Mouse (Mus musculus): ENCODE measurements around the gene Ccdc33. TPM values are rescaled to one million over a fixed set of nuclear protein-coding genes. Genes with fewer than 3 reads are reported as not detected.

Ccdc33 gene
- polyA plus RNA-seq, 1 experiment from 2014 or later: 0.25 TPM

DNA sequence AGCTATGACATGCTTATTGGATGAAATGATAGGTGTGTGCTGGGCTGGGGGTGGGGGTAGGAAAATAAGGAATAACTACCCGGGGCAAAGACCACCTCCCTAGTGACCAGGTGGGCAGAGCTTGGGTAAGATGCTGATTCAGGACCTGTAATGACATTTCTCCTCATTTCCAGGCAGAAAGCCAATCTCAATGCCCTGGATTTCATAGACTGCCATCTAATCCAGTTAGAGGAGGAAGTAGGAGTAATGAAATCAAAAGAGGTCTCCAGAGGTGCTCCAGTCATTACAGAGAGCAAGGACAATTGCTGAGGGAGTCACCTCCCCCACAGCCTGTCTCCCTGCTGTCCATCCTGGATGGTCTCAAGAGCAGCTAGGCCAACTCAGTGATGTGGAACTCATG lies 58.7 kb downstream of the Ccdc33 start:
- DNase-seq (ENCODE audit: low spot score) (no peak), ATAC-seq (ENCODE audit: low read depth) (no peak)
- Histone ChIP-seq H3K4me1 (ENCODE audit: control insufficient read depth, insufficient read depth, low read length) (no peaks in the 10 kb centered on the region), H3K4me2 (ENCODE audit: low read depth, low read length) (no peak overlapping the region), H3K27me3 (replicated peaks; ENCODE audit: control insufficient read depth, insufficient read depth, low read length) (peaks cover 10% of the 10 kb centered on the region), H3K9me3 (ENCODE audit: control insufficient read depth, low read length) (no peaks in the 10 kb centered on the region), H3K4me3 (ENCODE audit: low read depth, low read length) (no peak overlapping the region), H3K9ac (ENCODE audit: low read depth, low read length) (no peak overlapping the region), H3K27ac (replicated peaks; ENCODE audit: low read depth, low read length) (no peak overlapping the region), H3K36me3 (ENCODE audit: control insufficient read depth, insufficient read depth, low read length) (no peaks in the 10 kb centered on the region)
- 30% methylated on average over 1 of the region's 1 CpGs for WGBS

- 68% methylated on average over 5 of the region's 5 CpGs for WGBS
- H3K4me3 ChIP-seq (ENCODE audit: low read depth, low read length): no peak overlapping the region
- peak; percentile 20; the same call in 1 of the 2 replicates for ATAC-seq (ENCODE audit: low read depth)
Observed at GRCm38 (mm10) chr9:58055666-58056065, 63.0 kb downstream of the Ccdc33 start.

DNA sequence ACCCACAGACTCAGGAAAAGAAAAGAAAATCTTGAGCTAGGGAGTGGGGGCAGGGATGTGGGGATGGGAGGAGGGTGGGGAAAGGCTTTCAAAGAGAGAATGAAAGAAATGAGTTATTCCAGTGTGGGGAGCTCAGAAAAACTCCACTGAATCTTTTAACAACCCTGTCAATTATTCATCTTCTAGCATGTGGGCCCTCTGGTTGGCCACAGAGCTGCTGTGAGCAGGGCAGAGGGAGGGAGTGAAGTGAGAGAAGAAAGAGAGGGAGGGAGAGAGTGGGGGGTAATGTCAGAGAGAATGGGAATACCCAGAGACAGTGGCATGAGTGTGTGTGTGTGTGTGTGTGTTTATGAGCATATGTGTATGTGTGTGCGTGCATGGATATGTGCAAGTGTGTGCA lies 64.6 kb downstream of the Ccdc33 start:
- no peaks in the 10 kb centered on the region for H3K36me3 ChIP-seq (ENCODE audit: control insufficient read depth, insufficient read depth, low read length)
- no peak overlapping the region for H3K9ac ChIP-seq (ENCODE audit: low read depth, low read length)
- WGBS: 96% methylated on average over 1 of the region's 1 CpGs
- ATAC-seq (ENCODE audit: low read depth) (no peak; the same call in 1 of the 2 replicates), DNase-seq (ENCODE audit: low spot score) (no peak)
- no peak overlapping the region for H3K4me3 ChIP-seq (ENCODE audit: low read depth, low read length)
- no peak overlapping the region for H3K4me2 ChIP-seq (ENCODE audit: low read depth, low read length)
- H3K27ac ChIP-seq (replicated peaks; ENCODE audit: low read depth, low read length): no peak overlapping the region
- H3K27me3 ChIP-seq (replicated peaks; ENCODE audit: control insufficient read depth, insufficient read depth, low read length): no peaks in the 10 kb centered on the region; the same call in 1 of the 2 replicates
- H3K9me3 ChIP-seq (ENCODE audit: control insufficient read depth, low read length): no peaks in the 10 kb centered on the region
- H3K4me1 ChIP-seq (ENCODE audit: control insufficient read depth, insufficient read depth, low read length): no peaks in the 10 kb centered on the region; the same call in 1 of the 2 replicates

More at GRCm38 (mm10) chr9:58055666-58056065, 63.0 kb downstream of the Ccdc33 start:
- Histone ChIP-seq H3K4me1 (ENCODE audit: control insufficient read depth, insufficient read depth, low read length) (no peaks in the 10 kb centered on the region; the same call in 1 of the 2 replicates), H3K9me3 (ENCODE audit: control insufficient read depth, low read length) (no peaks in the 10 kb centered on the region), H3K4me2 (ENCODE audit: low read depth, low read length) (no peak overlapping the region), H3K27me3 (replicated peaks; ENCODE audit: control insufficient read depth, insufficient read depth, low read length) (no peaks in the 10 kb centered on the region; the same call in 1 of the 2 replicates), H3K9ac (ENCODE audit: low read depth, low read length) (no peak overlapping the region), H3K36me3 (ENCODE audit: control insufficient read depth, insufficient read depth, low read length) (no peaks in the 10 kb centered on the region), H3K27ac (replicated peaks; ENCODE audit: low read depth, low read length) (no peak overlapping the region)
- no peak for DNase-seq (ENCODE audit: low spot score)

DNA sequence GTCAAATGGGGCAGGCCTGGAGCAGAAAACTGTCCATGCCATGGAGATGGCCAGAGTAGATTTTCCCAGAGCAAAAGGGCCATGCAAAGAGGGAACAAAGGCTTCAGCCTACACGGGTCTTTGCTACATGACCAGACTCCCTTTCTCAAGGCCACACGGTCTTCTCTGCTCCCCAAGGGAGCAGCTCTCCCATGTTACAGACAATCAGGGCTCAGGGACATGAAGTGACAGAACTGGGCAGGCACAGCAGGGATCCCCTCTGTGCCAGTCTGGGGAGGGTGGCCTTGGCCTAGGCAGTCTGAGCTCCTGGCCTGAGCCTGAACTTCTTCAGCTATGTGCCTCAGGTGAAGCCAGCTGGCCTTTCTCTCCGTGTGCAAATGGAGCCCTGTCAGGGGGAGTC lies 65.1 kb downstream of the Ccdc33 start:
- no peak for DNase-seq (ENCODE audit: low spot score)
- ATAC-seq (ENCODE audit: low read depth): no peak

GRCm38 (mm10) chr9:58053102-58053501 lies 65.5 kb downstream of the Ccdc33 start:
- no peak overlapping the region for H3K4me3 ChIP-seq (ENCODE audit: low read depth, low read length)
- 19% methylated on average over 3 of the region's 3 CpGs for WGBS
- no peaks in the 10 kb centered on the region; the same call in 1 of the 2 replicates for H3K27me3 ChIP-seq (replicated peaks; ENCODE audit: control insufficient read depth, insufficient read depth, low read length)
- H3K4me1 ChIP-seq (ENCODE audit: control insufficient read depth, insufficient read depth, low read length): no peaks in the 10 kb centered on the region; the same call in 1 of the 2 replicates
- H3K36me3 ChIP-seq (ENCODE audit: control insufficient read depth, insufficient read depth, low read length): no peaks in the 10 kb centered on the region
- no peaks in the 10 kb centered on the region for H3K9me3 ChIP-seq (ENCODE audit: control insufficient read depth, low read length)
- peak; percentile 75 for DNase-seq (ENCODE audit: low spot score)
- no peak overlapping the region for H3K27ac ChIP-seq (replicated peaks; ENCODE audit: low read depth, low read length)
- no peak overlapping the region for H3K9ac ChIP-seq (ENCODE audit: low read depth, low read length)
- ATAC-seq (ENCODE audit: low read depth): peak; percentile 53; the same call in 1 of the 2 replicates
- no peak overlapping the region for H3K4me2 ChIP-seq (ENCODE audit: low read depth, low read length)

More for the DNA sequence above, 65.1 kb downstream of the Ccdc33 start:
- Histone ChIP-seq H3K9ac (ENCODE audit: low read depth, low read length) (no peak overlapping the region), H3K4me3 (ENCODE audit: low read depth, low read length) (no peak overlapping the region), H3K27ac (replicated peaks; ENCODE audit: low read depth, low read length) (no peak overlapping the region), H3K36me3 (ENCODE audit: control insufficient read depth, insufficient read depth, low read length) (no peaks in the 10 kb centered on the region), H3K4me2 (ENCODE audit: low read depth, low read length) (no peak overlapping the region), H3K9me3 (ENCODE audit: control insufficient read depth, low read length) (no peaks in the 10 kb centered on the region), H3K4me1 (ENCODE audit: control insufficient read depth, insufficient read depth, low read length) (no peaks in the 10 kb centered on the region; the same call in 1 of the 2 replicates), H3K27me3 (replicated peaks; ENCODE audit: control insufficient read depth, insufficient read depth, low read length) (no peaks in the 10 kb centered on the region; the same call in 1 of the 2 replicates)
- 50% methylated on average over 3 of the region's 3 CpGs for WGBS

- no peaks in the 10 kb centered on the region; the same call in 1 of the 2 replicates for H3K4me1 ChIP-seq (ENCODE audit: control insufficient read depth, insufficient read depth, low read length)
- no peak overlapping the region for H3K27ac ChIP-seq (replicated peaks; ENCODE audit: low read depth, low read length)
- no peak for DNase-seq (ENCODE audit: low spot score)
- WGBS: 29% methylated on average over 5 of the region's 5 CpGs
- H3K36me3 ChIP-seq (ENCODE audit: control insufficient read depth, insufficient read depth, low read length): no peaks in the 10 kb centered on the region
- no peak overlapping the region for H3K9ac ChIP-seq (ENCODE audit: low read depth, low read length)
- no peaks in the 10 kb centered on the region; the same call in 1 of the 2 replicates for H3K27me3 ChIP-seq (replicated peaks; ENCODE audit: control insufficient read depth, insufficient read depth, low read length)
- no peak overlapping the region for H3K4me2 ChIP-seq (ENCODE audit: low read depth, low read length)
- no peak for ATAC-seq (ENCODE audit: low read depth)
- H3K9me3 ChIP-seq (ENCODE audit: control insufficient read depth, low read length): no peaks in the 10 kb centered on the region
- no peak overlapping the region for H3K4me3 ChIP-seq (ENCODE audit: low read depth, low read length)
Observed at GRCm38 (mm10) chr9:58051937-58052336, 66.7 kb downstream of the Ccdc33 start.

DNA sequence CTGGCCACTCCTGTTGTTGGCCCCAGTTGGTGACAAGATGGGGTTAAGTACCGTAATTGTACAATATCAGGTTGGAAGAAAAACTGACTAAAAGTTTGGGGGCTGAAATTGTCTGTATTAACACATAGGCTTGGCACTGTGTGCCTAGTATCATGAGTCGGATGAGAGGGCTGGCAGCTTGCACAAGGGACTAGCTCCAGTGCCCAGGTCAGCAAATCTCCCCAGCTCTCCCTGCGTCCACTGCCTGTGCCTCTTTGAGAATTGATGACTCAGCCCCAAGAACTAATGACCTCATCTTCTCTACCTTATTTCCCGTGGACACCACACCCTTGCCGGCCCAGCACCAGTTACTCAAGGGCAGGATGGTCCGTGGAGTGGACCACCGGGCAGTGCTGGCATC lies 68.8 kb downstream of the Ccdc33 start:
- H3K36me3 ChIP-seq (ENCODE audit: control insufficient read depth, insufficient read depth, low read length): no peaks in the 10 kb centered on the region
- no peaks in the 10 kb centered on the region; the same call in 1 of the 2 replicates for H3K4me1 ChIP-seq (ENCODE audit: control insufficient read depth, insufficient read depth, low read length)
- no peak overlapping the region for H3K4me2 ChIP-seq (ENCODE audit: low read depth, low read length)
- H3K9ac ChIP-seq (ENCODE audit: low read depth, low read length): no peak overlapping the region
- DNase-seq (ENCODE audit: low spot score): no peak
- H3K27ac ChIP-seq (replicated peaks; ENCODE audit: low read depth, low read length): no peak overlapping the region
- 78% methylated on average over 7 of the region's 7 CpGs for WGBS
- ATAC-seq (ENCODE audit: low read depth): no peak
- H3K27me3 ChIP-seq (replicated peaks; ENCODE audit: control insufficient read depth, insufficient read depth, low read length): no peaks in the 10 kb centered on the region; the same call in 1 of the 2 replicates
- H3K9me3 ChIP-seq (ENCODE audit: control insufficient read depth, low read length): no peaks in the 10 kb centered on the region
- H3K4me3 ChIP-seq (ENCODE audit: low read depth, low read length): no peak overlapping the region

GRCm38 (mm10) chr9:58049186-58049585 lies 69.4 kb downstream of the Ccdc33 start:
- Histone ChIP-seq H3K9ac (ENCODE audit: low read depth, low read length) (no peak overlapping the region), H3K36me3 (ENCODE audit: control insufficient read depth, insufficient read depth, low read length) (no peaks in the 10 kb centered on the region), H3K27me3 (replicated peaks; ENCODE audit: control insufficient read depth, insufficient read depth, low read length) (no peaks in the 10 kb centered on the region; the same call in 1 of the 2 replicates), H3K9me3 (ENCODE audit: control insufficient read depth, low read length) (no peaks in the 10 kb centered on the region), H3K27ac (replicated peaks; ENCODE audit: low read depth, low read length) (no peak overlapping the region), H3K4me2 (ENCODE audit: low read depth, low read length) (no peak overlapping the region), H3K4me3 (ENCODE audit: low read depth, low read length) (no peak overlapping the region), H3K4me1 (ENCODE audit: control insufficient read depth, insufficient read depth, low read length) (no peaks in the 10 kb centered on the region; the same call in 1 of the 2 replicates)
- 59% methylated on average over 6 of the region's 6 CpGs for WGBS
- ATAC-seq (ENCODE audit: low read depth) (no peak), DNase-seq (ENCODE audit: low spot score) (no peak)

DNA sequence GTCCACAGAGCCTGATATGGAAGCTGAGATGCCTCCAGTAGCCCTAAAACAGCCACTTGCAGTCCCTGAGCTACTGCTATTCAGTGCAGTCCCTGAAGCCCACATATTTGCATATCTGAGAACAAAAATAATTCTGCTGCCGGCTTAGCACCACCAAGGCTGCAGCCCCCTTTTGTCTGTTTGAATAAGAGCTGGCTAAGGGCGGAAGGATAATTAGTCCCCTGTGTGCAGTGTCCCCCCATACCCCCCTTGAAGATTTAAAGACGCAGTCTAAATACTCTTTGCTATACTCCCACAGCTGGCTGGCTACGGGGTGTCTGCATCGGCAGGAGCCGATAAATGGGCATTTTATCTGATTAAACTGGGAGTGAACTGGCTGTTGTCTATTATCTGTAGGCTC lies 70.0 kb downstream of the Ccdc33 start:
- Histone ChIP-seq H3K27ac (replicated peaks; ENCODE audit: low read depth, low read length) (no peak overlapping the region), H3K4me1 (ENCODE audit: control insufficient read depth, insufficient read depth, low read length) (no peaks in the 10 kb centered on the region; the same call in 1 of the 2 replicates), H3K27me3 (replicated peaks; ENCODE audit: control insufficient read depth, insufficient read depth, low read length) (no peaks in the 10 kb centered on the region; the same call in 1 of the 2 replicates), H3K9me3 (ENCODE audit: control insufficient read depth, low read length) (no peaks in the 10 kb centered on the region), H3K9ac (ENCODE audit: low read depth, low read length) (no peak overlapping the region), H3K36me3 (ENCODE audit: control insufficient read depth, insufficient read depth, low read length) (no peaks in the 10 kb centered on the region), H3K4me2 (ENCODE audit: low read depth, low read length) (no peak overlapping the region), H3K4me3 (ENCODE audit: low read depth, low read length) (no peak overlapping the region)
- 12% methylated on average over 6 of the region's 6 CpGs for WGBS
- DNase-seq (ENCODE audit: low spot score) (no peak), ATAC-seq (ENCODE audit: low read depth) (no peak)

Measured in embryonic facial prominence, embryonic 14.5 days (tissue).